Mouse (Mus musculus) adrenal gland, postnatal 14 days (tissue): ENCODE measurements around the gene Tas1r1. TPM values are rescaled to one million over a fixed set of nuclear protein-coding genes. Genes with fewer than 3 reads are reported as not detected.
A peak's percentile ranks its signal among the peaks of the same experiment; 100 is the strongest.
"Not testable (repeated sequence)": the region's sequence is repeated elsewhere in the genome, so short reads cannot be mapped to it uniquely, and the experiment has no call there.

Experiments used
- DNase-seq: peaks from one replicate; pipeline ENCODE4 v3.0.0; 2021; ENCODE audit warnings: mixed read lengths
- total RNA-seq: library from RNA; stranded (reverse); gene quantifications from 2 replicates; pipeline ENCODE4 v1.2.3, GENCODE M21; 2021

Gene Tas1r1
- total RNA-seq, 1 experiment from 2014 or later = not detected

GRCm38 (mm10) chr4:152043171-152043570 is 4.8 kb upstream of the Tas1r1 start:
- no peak for DNase-seq

DNA sequence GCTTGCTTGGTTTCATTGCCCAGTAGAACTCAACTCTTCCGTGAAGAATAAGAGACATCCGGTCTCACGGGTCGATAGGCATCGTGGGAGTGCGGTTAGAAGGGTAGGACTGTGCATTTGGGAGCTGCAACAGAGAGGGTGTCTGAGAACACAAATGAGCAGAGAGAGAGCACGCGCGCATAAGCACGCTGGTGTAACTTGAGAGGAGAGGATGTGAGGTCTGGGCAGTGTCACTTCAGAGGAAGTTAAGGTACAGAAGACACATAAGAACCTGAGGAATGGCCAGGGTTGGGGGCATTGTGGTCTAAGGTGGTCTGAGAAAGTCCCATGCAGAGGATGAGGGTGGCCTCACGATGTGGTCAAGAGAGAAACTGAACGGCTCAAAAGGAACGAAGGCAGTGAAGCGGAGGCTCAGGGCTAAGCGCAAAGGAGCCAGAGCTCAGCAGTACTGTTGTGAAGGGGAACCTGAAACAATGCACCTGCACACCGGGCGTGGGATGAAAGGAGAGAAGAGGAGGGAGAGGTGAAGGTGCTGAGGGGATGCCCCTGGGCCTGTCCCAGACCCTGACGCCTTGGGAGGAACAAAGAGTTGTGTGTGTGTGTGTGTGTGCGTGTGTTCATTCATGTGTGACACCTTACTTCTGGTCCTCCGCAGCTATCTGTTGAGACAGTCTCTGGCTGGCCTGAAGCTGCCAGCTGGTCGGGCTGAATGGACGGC is 3.7 kb upstream of the Tas1r1 start:
- no peak for DNase-seq

GRCm38 (mm10) chr4:152039831-152040310 is 1.5 kb upstream of the Tas1r1 start:
- DNase-seq = peak; percentile 28

- DNase-seq = peak; percentile 97
Observed at GRCm38 (mm10) chr4:152038985-152039830, 840 bp upstream of the Tas1r1 start, which contains the start of gene Nol9. Gene Nol9, plus strand, starts transcription at chr4:152039321.

GRCm38 (mm10) chr4:152036464-152036863 is 1.9 kb downstream of the Tas1r1 start:
- not testable (repeated sequence) for DNase-seq

- no peak for DNase-seq
Observed at GRCm38 (mm10) chr4:152032922-152033321, 5.4 kb downstream of the Tas1r1 start.

DNA sequence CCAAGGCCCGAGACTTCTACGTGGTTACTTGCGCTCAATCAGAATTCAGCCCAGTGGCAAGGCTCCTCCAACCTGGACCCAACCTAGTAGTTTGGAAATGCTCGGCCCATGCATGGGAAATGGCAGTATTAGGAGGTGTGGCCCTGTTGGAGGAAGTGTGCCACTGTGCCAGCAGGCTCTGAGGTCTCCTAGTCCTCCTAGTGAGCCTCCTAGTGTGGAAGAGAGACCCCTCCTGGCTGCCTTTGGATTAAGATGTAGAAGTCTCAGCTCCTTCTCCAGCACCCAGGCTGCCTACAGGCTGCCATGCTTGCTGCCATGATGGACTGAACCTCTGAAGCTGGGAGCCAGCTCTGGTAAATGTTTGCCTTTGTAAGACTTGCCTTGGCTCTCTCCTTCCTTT is 8.4 kb downstream of the Tas1r1 start:
- DNase-seq = no peak

DNA sequence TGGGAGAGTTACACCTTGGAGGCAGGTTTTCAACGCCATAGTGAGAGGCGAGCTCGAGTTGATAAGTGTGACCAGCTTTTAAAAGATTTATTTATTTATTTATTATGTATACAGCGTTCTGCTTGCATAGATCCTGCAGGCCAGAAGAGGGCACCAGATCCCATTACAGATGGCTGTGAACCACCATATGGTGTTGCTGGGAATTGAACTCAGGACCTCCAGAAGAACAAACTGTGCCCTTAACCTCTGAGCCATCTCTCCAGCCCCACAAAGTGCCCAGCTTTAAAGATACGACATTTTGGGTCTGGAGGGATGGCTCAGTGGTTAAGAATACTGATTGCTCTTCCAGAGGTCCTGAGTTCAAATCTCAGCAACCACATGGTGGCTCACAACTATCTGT is 9.3 kb downstream of the Tas1r1 start:
- DNase-seq = no peak

DNA sequence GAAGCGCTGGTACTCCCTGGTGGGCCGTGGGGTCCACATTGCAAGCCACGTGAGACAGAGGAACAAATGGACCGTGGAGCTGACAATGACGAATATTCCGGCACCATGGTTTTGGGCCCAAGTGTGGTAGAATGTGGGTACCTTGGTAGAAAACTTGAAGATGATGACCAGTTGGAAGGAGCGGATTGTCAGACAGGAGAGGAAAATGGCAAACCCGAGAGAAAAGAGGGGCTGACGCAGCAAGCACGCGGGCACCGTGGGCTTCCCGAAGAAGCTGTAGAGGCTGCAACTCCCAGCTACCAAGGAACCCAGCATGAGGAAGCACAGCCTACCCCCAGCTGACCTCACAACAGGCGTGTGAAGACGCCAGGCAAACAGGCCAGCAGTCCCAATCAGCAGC is 9.9 kb downstream of the Tas1r1 start:
- DNase-seq = no peak

- DNase-seq = peak; percentile 98
Observed at GRCm38 (mm10) chr4:152027524-152027923, 10.8 kb downstream of the Tas1r1 start, which contains the start of gene Zbtb48. Gene Zbtb48, minus strand, starts transcription at chr4:152027671.

DNA sequence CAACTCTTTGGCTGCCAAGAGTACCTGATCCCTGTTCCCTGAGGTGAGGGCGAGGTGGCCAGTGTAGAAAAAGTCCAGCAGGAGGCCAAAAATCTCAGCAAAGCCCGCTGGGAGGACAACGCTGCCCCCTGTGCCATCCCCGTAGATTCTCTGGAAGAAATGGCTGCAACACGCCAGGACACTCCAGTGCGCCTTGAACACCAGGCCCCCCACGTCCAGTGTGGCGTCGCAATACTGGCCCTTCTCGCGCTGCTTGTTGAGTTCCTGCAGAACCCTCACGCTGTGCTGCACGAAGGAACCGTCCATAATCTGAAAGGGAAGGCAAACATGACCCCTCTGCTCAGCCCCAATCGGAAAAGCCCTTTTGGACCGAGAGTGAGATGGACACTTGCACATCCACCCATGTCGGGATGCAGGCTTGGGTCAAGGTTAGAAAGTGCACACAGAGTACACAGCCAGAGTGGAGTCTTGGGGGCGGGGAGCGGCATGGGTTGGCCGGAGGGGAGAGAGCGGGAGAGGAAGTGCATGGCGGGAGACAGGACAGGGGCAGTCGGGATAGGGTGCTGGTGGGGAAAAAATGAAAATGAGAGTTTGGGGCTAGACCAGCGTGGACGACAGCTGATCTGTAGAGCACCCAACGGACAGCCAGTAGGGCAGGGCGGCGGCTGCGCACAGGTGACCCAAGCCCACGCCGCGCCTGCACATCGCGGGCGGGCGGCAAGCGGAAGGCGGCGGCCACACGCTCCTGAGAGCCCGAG is 11.4 kb downstream of the Tas1r1 start:
- peak; percentile 75 for DNase-seq

GRCm38 (mm10) chr4:152024525-152024924 is 13.8 kb downstream of the Tas1r1 start:
- no peak for DNase-seq

GRCm38 (mm10) chr4:152022506-152022905 is 15.9 kb downstream of the Tas1r1 start:
- DNase-seq = no peak

- no peak for DNase-seq
Observed at GRCm38 (mm10) chr4:152021568-152022097, 16.7 kb downstream of the Tas1r1 start.

DNA sequence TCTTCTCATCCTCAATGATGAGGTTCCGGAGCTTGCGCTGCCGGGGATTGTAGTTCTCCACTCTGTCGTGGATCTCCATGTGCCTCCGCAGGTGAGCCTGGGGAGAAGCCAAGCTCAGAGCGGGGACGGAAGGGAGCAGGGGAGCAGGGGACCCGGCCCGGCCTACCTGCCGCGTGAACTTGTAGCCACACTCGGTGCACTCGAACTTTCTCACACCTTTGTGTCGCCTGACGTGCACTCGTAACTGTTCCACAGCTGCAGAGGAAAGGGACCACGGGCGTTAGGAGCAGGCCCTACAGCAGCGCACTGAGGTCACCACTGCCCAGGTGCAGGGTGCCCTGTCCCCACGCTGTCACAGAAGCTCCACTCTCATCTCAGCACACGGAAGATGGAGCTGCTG is 18.3 kb downstream of the Tas1r1 start:
- no peak for DNase-seq

DNA sequence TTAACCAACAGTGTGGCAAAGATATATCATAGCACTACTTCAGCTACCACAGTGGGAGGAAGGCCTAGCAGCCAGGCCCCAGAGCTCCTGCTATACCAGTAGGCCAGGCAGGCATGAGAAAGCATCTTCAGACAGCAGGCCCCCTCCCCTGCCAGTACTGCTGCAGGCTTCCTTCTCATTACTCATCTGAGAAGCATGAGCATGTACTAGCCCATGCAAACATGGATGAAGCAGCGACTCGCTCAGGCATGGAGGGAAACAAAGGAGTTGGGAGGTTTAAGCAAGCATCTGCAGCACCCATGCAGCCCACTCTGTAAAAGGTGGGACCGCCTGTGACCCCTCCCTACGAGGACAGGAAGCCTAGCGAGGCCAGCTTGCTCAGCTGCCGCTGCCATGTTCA is 19.3 kb downstream of the Tas1r1 start:
- DNase-seq = no peak

- no peak for DNase-seq
Observed at GRCm38 (mm10) chr4:152013036-152013813, 25.1 kb downstream of the Tas1r1 start.

DNA sequence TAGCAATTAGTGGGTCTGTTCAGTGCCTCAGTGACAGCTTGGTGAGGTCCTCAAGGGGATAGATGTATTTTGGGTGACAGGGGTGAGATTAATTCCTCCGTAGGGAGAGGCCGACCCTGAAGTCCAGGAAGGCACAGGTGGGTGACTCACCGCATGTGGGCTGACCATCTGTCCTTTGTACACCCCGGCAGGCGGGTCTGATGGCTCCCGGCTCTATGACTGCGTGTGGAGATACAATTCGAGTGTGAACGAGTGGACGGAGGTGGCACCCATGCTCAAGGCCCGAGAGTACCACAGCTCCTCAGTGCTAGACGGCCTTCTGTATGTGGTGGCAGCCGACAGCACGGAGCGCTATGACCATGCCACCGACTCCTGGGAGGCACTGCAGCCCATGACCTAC is 26.3 kb downstream of the Tas1r1 start:
- DNase-seq = no peak

DNA sequence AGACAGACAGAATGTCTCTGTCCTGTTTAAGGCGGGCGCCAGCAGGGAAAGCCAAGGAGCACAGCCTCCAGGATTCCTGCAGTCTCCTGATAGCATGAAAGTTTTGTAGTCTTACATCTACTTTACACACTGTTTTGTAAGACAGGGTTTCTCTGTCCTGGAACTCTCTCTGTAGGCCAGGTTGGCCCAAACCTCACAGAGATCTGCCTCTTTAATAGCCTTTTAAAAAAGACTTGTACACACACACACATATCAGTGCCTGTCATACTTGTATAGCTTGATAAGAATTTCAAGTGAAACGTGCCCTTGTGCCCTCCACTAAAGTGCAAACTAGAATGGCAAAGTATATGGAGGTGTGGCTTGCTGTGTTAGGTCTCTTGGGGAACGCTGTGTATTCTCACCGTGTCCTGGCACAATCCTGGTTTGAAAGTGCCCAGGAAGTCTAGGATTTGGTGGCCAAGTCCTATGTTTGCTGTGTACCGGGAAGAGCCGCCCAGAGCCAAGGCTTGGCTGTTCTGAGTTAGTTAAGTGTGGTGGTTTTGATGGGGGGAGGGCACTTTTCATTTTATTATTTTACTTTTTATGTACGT is 27.1 kb downstream of the Tas1r1 start:
- DNase-seq = peak; percentile 3

DNA sequence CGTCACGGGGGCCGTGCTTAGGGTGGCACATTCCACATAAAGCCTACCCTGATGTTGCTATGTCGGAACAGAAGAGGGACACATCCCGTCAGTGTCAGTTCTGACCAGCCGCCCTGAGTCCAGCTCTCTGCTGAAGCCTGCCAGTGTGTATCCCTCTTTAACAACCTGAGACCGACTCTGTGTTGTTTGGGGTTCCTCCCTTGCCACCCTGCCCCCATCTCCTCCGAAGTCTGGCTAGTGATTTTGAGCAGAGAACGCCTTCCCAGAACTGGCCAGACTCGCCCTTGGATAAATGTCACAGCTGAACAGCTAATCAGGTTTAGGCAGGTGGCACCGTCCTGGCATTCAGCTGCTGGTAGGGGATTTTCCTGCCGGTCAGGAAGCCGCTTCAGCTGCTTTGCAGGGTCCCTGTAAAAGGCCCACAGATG is 27.6 kb downstream of the Tas1r1 start:
- peak; percentile 33 for DNase-seq
